Mouse (Mus musculus) liver, embryonic 15.5 days (tissue): Measurements from ENCODE around the gene Grin2c. TPM values are rescaled to one million over a fixed set of nuclear protein-coding genes. Genes with fewer than 3 reads are reported as not detected.

ENCODE experiments used
- ATAC-seq: fragments of 200-750 bp; cut with Nextera tagmentation; 2 replicates; pipeline ENCODE4 v1.8.0; 2017; ENCODE audit warnings: moderate number of reproducible peaks, mild to moderate bottlenecking, moderate library complexity; ENCODE audit not compliant: insufficient read depth
- H3K27ac ChIP-seq: fragments of 300-500 bp; sonication (generic); replicated peaks from 2 replicates; pipeline ENCODE4 v1.5.1; 2015; ENCODE audit warnings: mild to moderate bottlenecking, inconsistent platforms
- H3K27me3 ChIP-seq: fragments of 300-500 bp; sonication (generic); 2 replicates; pipeline ENCODE4 v1.6.1; 2015; ENCODE audit warnings: mild to moderate bottlenecking, inconsistent platforms
- H3K36me3 ChIP-seq: fragments of 300-500 bp; sonication (generic); replicated peaks from 2 replicates; pipeline ENCODE4 v1.6.1; 2015; ENCODE audit warnings: moderate library complexity, mild to moderate bottlenecking, inconsistent platforms
- H3K4me1 ChIP-seq: fragments of 300-500 bp; sonication (generic); replicated peaks from 2 replicates; pipeline ENCODE4 v1.6.1; 2015; ENCODE audit warnings: inconsistent platforms
- H3K4me2 ChIP-seq: fragments of 300-500 bp; sonication (generic); 2 replicates; pipeline ENCODE4 v1.6.1; 2015; ENCODE audit warnings: moderate library complexity, mild to moderate bottlenecking, inconsistent platforms
- H3K4me3 ChIP-seq: fragments of 300-500 bp; sonication (generic); replicated peaks from 2 replicates; pipeline ENCODE4 v1.5.1; 2015; ENCODE audit warnings: mild to moderate bottlenecking, inconsistent platforms
- H3K9ac ChIP-seq: fragments of 300-500 bp; sonication (generic); 2 replicates; pipeline ENCODE4 v1.6.1; 2015; ENCODE audit warnings: moderate library complexity, mild to moderate bottlenecking, inconsistent platforms
- H3K9me3 ChIP-seq: fragments of 300-500 bp; sonication (generic); replicated peaks from 2 replicates; pipeline ENCODE4 v1.6.1; 2016; ENCODE audit warnings: inconsistent platforms
- WGBS: fragments of 180-500 bp; shearing (Covaris S2); methylation state at CpG from one replicate; pipeline ENCODE4 v1.1.7; 2015; ENCODE audit warnings: mixed read lengths; ENCODE audit not compliant: insufficient replicate concordance; 5-methylcytosine and 5-hydroxymethylcytosine counted together
- polyA plus RNA-seq: library from polyadenylated mRNA; unstranded; fragments of >200 nt; fragmentation: Nextera tagmentation; extraction: Ambion mirVana; gene quantifications from 2 replicates; pipeline ENCODE4 v1.2.1, GENCODE M21; 2015

The Grin2c gene
- polyA plus RNA-seq, 1 experiment from 2014 or later, result 0.05 TPM

DNA sequence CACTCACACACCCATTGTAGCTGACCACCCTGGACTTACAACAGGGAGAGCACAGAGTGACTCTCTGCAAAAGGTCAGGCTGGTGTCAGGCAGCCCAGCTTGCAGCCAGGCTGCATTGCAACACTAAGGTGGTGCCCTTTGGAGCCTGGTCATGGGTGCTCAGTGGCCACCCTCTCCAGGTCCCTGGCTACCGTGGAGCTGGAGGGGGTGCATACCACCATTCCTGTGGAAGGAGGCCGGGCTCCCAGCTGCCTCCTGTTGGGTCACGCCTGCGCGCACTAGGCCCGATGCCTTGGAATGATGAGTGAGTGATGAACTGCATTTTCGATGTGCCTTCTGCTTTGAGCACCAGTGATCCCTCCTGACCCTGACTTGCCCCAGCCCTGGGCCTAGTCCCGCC lies 22.2 kb downstream of the Grin2c start:
- WGBS, result 72% methylated on average over 8 of the region's 8 CpGs
- Histone ChIP-seq H3K27ac (peak overlapping the region; percentile 72; the same call in 1 of the 2 replicates), H3K36me3 (no peaks in the 10 kb centered on the region), H3K4me1 (peaks cover 18% of the 10 kb centered on the region), H3K9me3 (no peaks in the 10 kb centered on the region), H3K9ac (no peak overlapping the region), H3K27me3 (peaks cover 34% of the 10 kb centered on the region), H3K4me2 (no peak overlapping the region), H3K4me3 (no peak overlapping the region)
- ATAC-seq, result peak; percentile 67

DNA sequence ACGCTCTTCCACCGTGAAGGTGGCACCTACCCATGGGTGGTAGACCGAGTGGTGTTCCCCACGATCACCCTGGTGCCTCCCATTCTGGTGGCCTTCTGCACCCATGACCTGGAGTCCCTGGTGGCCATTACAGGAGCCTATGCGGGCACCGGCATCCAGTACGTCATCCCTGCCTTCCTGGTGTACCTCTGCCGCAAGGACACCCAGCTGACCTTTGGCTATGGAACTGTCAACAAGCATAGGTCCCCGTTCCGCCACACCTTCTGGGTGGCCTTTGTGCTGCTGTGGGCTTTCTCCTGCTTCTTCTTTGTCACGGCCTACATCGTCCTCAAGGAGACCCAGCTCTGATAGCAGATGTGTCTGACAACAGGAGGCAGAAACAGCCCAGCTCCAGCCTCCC lies 23.3 kb downstream of the Grin2c start:
- ATAC-seq, result peak; percentile 38; the same call in 1 of the 2 replicates
- H3K4me1 ChIP-seq, result peaks cover 16% of the 10 kb centered on the region
- peaks cover 24% of the 10 kb centered on the region for H3K27me3 ChIP-seq
- no peak overlapping the region for H3K4me2 ChIP-seq
- H3K4me3 ChIP-seq, result no peak overlapping the region
- H3K9ac ChIP-seq, result no peak overlapping the region
- WGBS, result 70% methylated on average over 12 of the region's 12 CpGs
- H3K27ac ChIP-seq, result peak overlapping the region; percentile 72; the same call in 1 of the 2 replicates
- no peaks in the 10 kb centered on the region for H3K9me3 ChIP-seq
- no peaks in the 10 kb centered on the region for H3K36me3 ChIP-seq

DNA sequence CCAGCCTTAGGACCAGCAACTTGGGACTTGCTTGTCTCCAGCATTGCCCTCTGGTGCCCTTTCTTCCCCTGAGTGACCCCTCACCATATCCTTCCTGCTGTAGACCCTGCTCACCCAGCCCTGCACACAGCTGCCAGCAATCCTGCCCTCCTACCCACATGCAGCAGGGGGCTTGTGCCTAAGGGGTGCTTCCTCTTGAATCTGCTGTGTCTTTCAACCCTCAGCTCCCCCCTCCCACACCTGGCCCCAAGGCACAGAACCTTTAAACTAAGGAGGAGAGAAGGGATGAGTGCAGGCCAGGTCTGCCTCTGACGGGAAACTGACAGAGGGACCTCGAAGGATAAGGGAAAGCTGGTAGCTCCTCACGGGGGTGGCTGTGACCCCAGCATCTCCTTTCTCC lies 24.3 kb downstream of the Grin2c start:
- ATAC-seq, result no peak
- peaks cover 16% of the 10 kb centered on the region for H3K4me1 ChIP-seq
- WGBS, result 57% methylated on average over 3 of the region's 3 CpGs
- H3K27ac ChIP-seq, result no peak overlapping the region
- H3K4me2 ChIP-seq, result no peak overlapping the region
- H3K9me3 ChIP-seq, result no peaks in the 10 kb centered on the region
- H3K4me3 ChIP-seq, result no peak overlapping the region
- no peak overlapping the region for H3K9ac ChIP-seq
- no peaks in the 10 kb centered on the region for H3K36me3 ChIP-seq
- H3K27me3 ChIP-seq, result peaks cover 14% of the 10 kb centered on the region

DNA sequence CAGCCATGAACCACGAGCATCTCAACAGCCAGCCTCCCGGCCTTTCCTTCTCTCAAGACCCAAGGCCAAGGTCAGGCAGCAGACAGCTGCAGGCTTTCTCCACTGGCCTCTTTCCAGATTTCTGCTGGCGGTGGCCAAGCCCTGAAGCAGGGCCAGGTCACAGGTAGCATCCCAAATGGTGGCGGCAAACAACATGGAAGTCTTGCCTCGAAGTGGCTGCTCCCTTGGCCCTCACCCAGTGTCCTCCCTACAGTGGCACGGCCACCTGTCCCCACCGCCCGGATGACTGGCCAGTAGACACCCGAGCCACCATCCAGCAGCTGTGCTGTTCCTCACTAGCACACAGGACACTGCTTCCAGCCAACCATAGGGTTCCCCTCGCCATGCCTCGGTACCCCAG lies 25.6 kb downstream of the Grin2c start:
- H3K9ac ChIP-seq, result no peak overlapping the region
- ATAC-seq, result no peak
- H3K27ac ChIP-seq, result no peak overlapping the region
- no peak overlapping the region for H3K4me3 ChIP-seq
- H3K4me1 ChIP-seq, result peaks cover 16% of the 10 kb centered on the region
- no peak overlapping the region for H3K4me2 ChIP-seq
- H3K36me3 ChIP-seq, result no peaks in the 10 kb centered on the region
- H3K9me3 ChIP-seq, result no peaks in the 10 kb centered on the region
- 73% methylated on average over 11 of the region's 11 CpGs for WGBS
- peaks cover 2% of the 10 kb centered on the region; the same call in 1 of the 2 replicates for H3K27me3 ChIP-seq

DNA sequence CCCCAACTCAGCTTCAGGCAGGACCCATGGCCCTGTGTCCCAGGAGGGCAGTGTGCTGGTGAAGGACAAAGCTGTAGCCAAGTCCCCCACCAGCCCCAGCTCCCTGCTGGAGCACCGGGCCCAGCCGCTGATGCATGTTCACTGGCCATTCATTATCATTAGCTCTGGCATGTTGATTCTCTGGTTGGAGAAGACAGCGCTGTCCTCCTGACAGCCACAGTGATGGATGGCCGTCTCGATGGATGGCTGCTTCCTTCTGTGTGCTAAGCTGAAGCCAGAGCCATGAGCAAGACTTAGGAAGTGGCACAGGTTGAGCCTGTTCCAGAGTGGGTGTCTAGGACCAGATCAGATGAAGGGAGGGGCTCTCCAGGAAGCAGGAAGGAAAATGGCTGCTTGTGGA lies 30.5 kb downstream of the Grin2c start:
- Histone ChIP-seq H3K9me3 (no peaks in the 10 kb centered on the region), H3K27ac (no peak overlapping the region), H3K27me3 (no peaks in the 10 kb centered on the region), H3K4me3 (no peak overlapping the region), H3K9ac (no peak overlapping the region), H3K36me3 (no peaks in the 10 kb centered on the region), H3K4me1 (0 out of 2 replicates have a peak, but pooled peaks cover 3% of the 10 kb centered on the region), H3K4me2 (no peak overlapping the region)
- ATAC-seq, result no peak
- WGBS, result 47% methylated on average over 5 of the region's 5 CpGs

- Histone ChIP-seq H3K27me3 (no peaks in the 10 kb centered on the region), H3K9me3 (no peaks in the 10 kb centered on the region), H3K27ac (no peak overlapping the region), H3K36me3 (no peaks in the 10 kb centered on the region), H3K4me3 (no peak overlapping the region), H3K9ac (no peak overlapping the region), H3K4me2 (no peak overlapping the region), H3K4me1 (peaks cover 8% of the 10 kb centered on the region; the same call in 1 of the 2 replicates)
- 80% methylated on average over 15 of the region's 15 CpGs for WGBS
- ATAC-seq, result no peak
These were observed 32.6 kb downstream of the Grin2c start for GRCm38 (mm10) chr11:115234320-115235044.

GRCm38 (mm10) chr11:115233526-115234290 lies 33.3 kb downstream of the Grin2c start:
- H3K9me3 ChIP-seq, result no peaks in the 10 kb centered on the region
- H3K27ac ChIP-seq, result no peak overlapping the region
- no peak overlapping the region for H3K4me3 ChIP-seq
- no peak overlapping the region for H3K9ac ChIP-seq
- no peaks in the 10 kb centered on the region for H3K27me3 ChIP-seq
- H3K4me1 ChIP-seq, result peaks cover 10% of the 10 kb centered on the region; the same call in 1 of the 2 replicates
- H3K4me2 ChIP-seq, result no peak overlapping the region
- no peaks in the 10 kb centered on the region for H3K36me3 ChIP-seq
- no peak for ATAC-seq
- WGBS, result 71% methylated on average over 20 of the region's 20 CpGs

GRCm38 (mm10) chr11:115232889-115233288 lies 34.2 kb downstream of the Grin2c start:
- Histone ChIP-seq H3K4me1 (peaks cover 10% of the 10 kb centered on the region; the same call in 1 of the 2 replicates), H3K9me3 (no peaks in the 10 kb centered on the region), H3K36me3 (no peaks in the 10 kb centered on the region), H3K4me2 (no peak overlapping the region), H3K4me3 (no peak overlapping the region), H3K9ac (no peak overlapping the region), H3K27me3 (no peaks in the 10 kb centered on the region), H3K27ac (no peak overlapping the region)
- WGBS, result 67% methylated on average over 5 of the region's 5 CpGs
- ATAC-seq, result no peak

DNA sequence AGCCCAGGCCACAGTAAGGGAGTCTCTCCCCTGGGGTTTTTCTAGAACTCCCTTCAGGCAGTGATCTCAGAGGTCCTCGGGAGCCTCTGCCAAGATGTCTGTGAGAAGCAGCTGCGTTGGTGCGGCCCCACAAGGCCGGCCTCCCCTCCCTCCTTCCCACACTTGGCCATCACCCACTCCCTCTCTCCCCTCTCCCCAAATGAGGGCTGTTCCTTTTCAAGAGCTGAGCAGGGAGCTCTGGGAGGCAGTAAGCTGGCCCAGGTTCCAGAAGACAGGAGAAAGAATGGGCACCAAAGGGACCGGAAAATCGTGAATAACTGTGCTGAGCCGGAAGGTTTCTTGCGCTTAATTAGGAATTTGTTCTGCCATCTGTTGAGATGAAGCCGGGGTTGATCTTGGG lies 35.1 kb downstream of the Grin2c start:
- WGBS, result 57% methylated on average over 9 of the region's 9 CpGs
- Histone ChIP-seq H3K9ac (no peak overlapping the region), H3K4me1 (peaks cover 10% of the 10 kb centered on the region), H3K9me3 (no peaks in the 10 kb centered on the region), H3K36me3 (no peaks in the 10 kb centered on the region), H3K27ac (0 out of 2 replicates have a peak overlapping the region, but pooled peaks have one; percentile 42), H3K4me3 (no peak overlapping the region), H3K27me3 (no peaks in the 10 kb centered on the region), H3K4me2 (no peak overlapping the region)
- ATAC-seq, result no peak

DNA sequence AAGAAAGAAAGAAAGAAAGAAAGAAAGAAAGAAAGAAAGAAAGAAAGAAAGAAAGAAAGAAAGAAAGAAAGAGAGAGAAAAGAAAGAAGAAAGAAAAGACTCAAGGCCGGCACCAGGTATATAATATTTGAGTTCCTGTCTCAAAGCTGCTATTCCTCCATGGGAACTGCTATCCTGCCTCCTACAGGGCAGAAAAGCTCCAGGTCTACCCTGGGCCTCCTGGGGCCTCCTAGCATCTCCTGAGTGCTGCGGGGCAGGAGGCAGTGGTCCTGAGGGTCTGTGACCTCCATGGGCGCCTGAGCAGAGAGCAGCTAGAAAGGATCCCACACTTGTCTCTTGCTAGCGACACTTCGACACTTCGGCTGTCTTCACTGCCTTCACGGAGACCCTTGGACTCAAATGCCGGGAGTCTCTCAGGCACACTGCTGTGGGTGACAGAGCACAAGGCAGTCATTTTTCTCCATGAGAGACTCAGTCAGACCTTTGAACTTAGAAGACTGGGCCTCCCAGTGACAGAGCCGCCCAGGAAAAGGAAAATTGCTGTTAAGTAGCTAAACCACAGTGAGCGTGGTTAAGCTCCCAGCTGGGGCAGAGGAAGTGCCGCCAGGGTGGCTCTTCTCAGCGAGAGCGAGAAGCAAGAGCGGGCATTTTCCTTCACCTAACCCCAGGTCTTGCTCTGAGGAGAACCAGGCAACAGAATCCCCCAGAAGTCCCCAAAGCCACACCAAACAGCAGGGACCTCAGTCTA lies 35.7 kb downstream of the Grin2c start:
- Histone ChIP-seq H3K36me3 (no peaks in the 10 kb centered on the region), H3K27ac (0 out of 2 replicates have a peak overlapping the region, but pooled peaks have one; percentile 42), H3K4me2 (no peak overlapping the region), H3K9me3 (no peaks in the 10 kb centered on the region), H3K4me1 (peaks cover 10% of the 10 kb centered on the region), H3K27me3 (no peaks in the 10 kb centered on the region), H3K9ac (no peak overlapping the region), H3K4me3 (no peak overlapping the region)
- ATAC-seq, result no peak
- 34% methylated on average over 14 of the region's 14 CpGs for WGBS
